Mouse (Mus musculus): Measurements from ENCODE around the gene Cela1. TPM values are rescaled to one million over a fixed set of nuclear protein-coding genes. Genes with fewer than 3 reads are reported as not detected.

Cela1 gene
- polyA plus RNA-seq, 1 experiment, result 2.4 TPM

- no peaks in the 10 kb centered on the region for H3K9me3 ChIP-seq (replicated peaks; ENCODE audit: control insufficient read depth, insufficient read depth, low read length, poor library complexity, severe bottlenecking)
- no peak overlapping the region for H3K4me3 ChIP-seq (ENCODE audit: low read depth, low read length)
- TF ChIP-seq EP300 (IDR thresholded peaks at IDR 0.05; ENCODE audit: insufficient read depth, low read depth, low read length), result no peak
- no peak for TF ChIP-seq CTCF (IDR thresholded peaks at IDR 0.05; ENCODE audit: low read depth, low read length)
- TF ChIP-seq POLR2A (IDR thresholded peaks at IDR 0.05; ENCODE audit: insufficient read depth, low read length), result no peak
- H3K27ac ChIP-seq (ENCODE audit: insufficient read depth, low read length), result no peak overlapping the region
- peaks cover 1% of the 10 kb centered on the region for H3K4me1 ChIP-seq (ENCODE audit: control insufficient read depth, insufficient read depth, low read length)
- H3K36me3 ChIP-seq (ENCODE audit: control insufficient read depth, insufficient read depth, low read length, poor library complexity, severe bottlenecking), result no peaks in the 10 kb centered on the region
- H3K9ac ChIP-seq (ENCODE audit: low read depth, poor library complexity, severe bottlenecking), result no peak overlapping the region
- no peaks in the 10 kb centered on the region for H3K27me3 ChIP-seq (ENCODE audit: control insufficient read depth, insufficient read depth, low read length, poor library complexity, severe bottlenecking)
These were observed 17.7 kb downstream of the Cela1 start for GRCm38 (mm10) chr15:100670004-100670403.

GRCm38 (mm10) chr15:100669337-100669736, 18.4 kb downstream of the Cela1 start, which contains the start of gene Bin2:
Gene Bin2 (minus strand): TSS chr15:100669553.
- no peak for TF ChIP-seq CTCF (IDR thresholded peaks at IDR 0.05; ENCODE audit: low read depth, low read length)
- TF ChIP-seq EP300 (IDR thresholded peaks at IDR 0.05; ENCODE audit: insufficient read depth, low read depth, low read length), result 0 out of 2 replicates have a peak, but pooled peaks have one; percentile 4
- TF ChIP-seq POLR2A (IDR thresholded peaks at IDR 0.05; ENCODE audit: insufficient read depth, low read length), result peak; percentile 55
- Histone ChIP-seq H3K4me1 (ENCODE audit: control insufficient read depth, insufficient read depth, low read length) (peaks cover 1% of the 10 kb centered on the region), H3K27me3 (ENCODE audit: control insufficient read depth, insufficient read depth, low read length, poor library complexity, severe bottlenecking) (no peaks in the 10 kb centered on the region), H3K4me3 (ENCODE audit: low read depth, low read length) (peak within 1 kb of the TSS; percentile 80), H3K9me3 (replicated peaks; ENCODE audit: control insufficient read depth, insufficient read depth, low read length, poor library complexity, severe bottlenecking) (no peaks in the 10 kb centered on the region), H3K27ac (ENCODE audit: insufficient read depth, low read length) (no peak within 1 kb of the TSS), H3K9ac (ENCODE audit: low read depth, poor library complexity, severe bottlenecking) (peak within 1 kb of the TSS; percentile 38), H3K36me3 (ENCODE audit: control insufficient read depth, insufficient read depth, low read length, poor library complexity, severe bottlenecking) (no peaks in the 10 kb centered on the region)

GRCm38 (mm10) chr15:100667871-100668545, 19.7 kb downstream of the Cela1 start:
- no peak for TF ChIP-seq POLR2A (IDR thresholded peaks at IDR 0.05; ENCODE audit: insufficient read depth, low read length)
- no peak for TF ChIP-seq EP300 (IDR thresholded peaks at IDR 0.05; ENCODE audit: insufficient read depth, low read depth, low read length)
- no peak for TF ChIP-seq CTCF (IDR thresholded peaks at IDR 0.05; ENCODE audit: low read depth, low read length)
- no peaks in the 10 kb centered on the region for H3K27me3 ChIP-seq (ENCODE audit: control insufficient read depth, insufficient read depth, low read length, poor library complexity, severe bottlenecking)

DNA sequence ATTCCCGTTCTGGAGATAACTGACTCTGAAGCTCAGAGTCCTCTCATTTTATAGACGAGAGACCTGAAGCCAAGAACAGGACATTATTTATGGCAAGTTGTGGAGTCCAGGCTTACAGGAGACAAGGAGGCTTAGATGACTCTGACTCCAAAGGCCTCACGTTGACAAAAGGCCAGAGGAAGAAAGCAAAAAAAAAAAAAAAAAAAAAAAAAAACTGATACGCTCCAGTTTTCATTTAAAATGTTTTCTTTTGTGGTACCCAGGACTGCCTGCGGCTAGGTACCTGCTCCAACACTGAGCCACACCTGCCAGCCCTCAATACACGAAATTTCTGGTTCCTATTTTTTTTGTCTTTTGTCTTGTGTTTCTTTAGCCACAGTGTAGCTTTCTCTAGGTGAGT, 20.3 kb downstream of the Cela1 start:
- Histone ChIP-seq H3K36me3 (ENCODE audit: control insufficient read depth, insufficient read depth, low read length, poor library complexity, severe bottlenecking) (no peaks in the 10 kb centered on the region), H3K27ac (ENCODE audit: insufficient read depth, low read length) (no peak overlapping the region), H3K27me3 (ENCODE audit: control insufficient read depth, insufficient read depth, low read length, poor library complexity, severe bottlenecking) (no peaks in the 10 kb centered on the region), H3K9ac (ENCODE audit: low read depth, poor library complexity, severe bottlenecking) (no peak overlapping the region), H3K9me3 (replicated peaks; ENCODE audit: control insufficient read depth, insufficient read depth, low read length, poor library complexity, severe bottlenecking) (no peaks in the 10 kb centered on the region), H3K4me1 (ENCODE audit: control insufficient read depth, insufficient read depth, low read length) (peaks cover 1% of the 10 kb centered on the region), H3K4me3 (ENCODE audit: low read depth, low read length) (no peak overlapping the region)
- TF ChIP-seq CTCF (IDR thresholded peaks at IDR 0.05; ENCODE audit: low read depth, low read length) (no peak), POLR2A (IDR thresholded peaks at IDR 0.05; ENCODE audit: insufficient read depth, low read length) (no peak), EP300 (IDR thresholded peaks at IDR 0.05; ENCODE audit: insufficient read depth, low read depth, low read length) (no peak)

More at GRCm38 (mm10) chr15:100667871-100668545, 19.7 kb downstream of the Cela1 start:
- H3K9ac ChIP-seq (ENCODE audit: low read depth, poor library complexity, severe bottlenecking), result no peak overlapping the region
- no peaks in the 10 kb centered on the region for H3K36me3 ChIP-seq (ENCODE audit: control insufficient read depth, insufficient read depth, low read length, poor library complexity, severe bottlenecking)
- H3K9me3 ChIP-seq (replicated peaks; ENCODE audit: control insufficient read depth, insufficient read depth, low read length, poor library complexity, severe bottlenecking), result no peaks in the 10 kb centered on the region
- H3K4me3 ChIP-seq (ENCODE audit: low read depth, low read length), result no peak overlapping the region
- H3K27ac ChIP-seq (ENCODE audit: insufficient read depth, low read length), result no peak overlapping the region
- peaks cover 1% of the 10 kb centered on the region for H3K4me1 ChIP-seq (ENCODE audit: control insufficient read depth, insufficient read depth, low read length)

DNA sequence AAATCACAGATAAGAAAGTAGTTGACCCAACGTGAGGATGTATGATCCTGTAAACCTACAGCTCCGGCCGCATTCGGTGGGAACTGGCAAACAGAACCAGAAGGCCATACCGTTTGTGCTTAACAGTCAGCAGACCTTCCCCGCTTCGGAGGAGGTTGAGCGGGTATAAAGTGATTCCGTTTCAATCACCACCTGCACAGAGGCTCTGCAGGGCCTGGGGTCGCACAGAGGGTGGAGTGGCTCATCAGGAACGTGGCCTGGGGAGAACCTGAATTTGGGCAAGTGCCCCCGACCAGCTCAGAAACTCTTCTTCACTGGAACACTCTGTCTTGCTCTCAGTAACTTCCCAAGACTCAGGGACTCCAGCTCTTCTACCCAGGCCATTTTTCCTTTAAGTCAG, 20.9 kb downstream of the Cela1 start:
- TF ChIP-seq POLR2A (IDR thresholded peaks at IDR 0.05; ENCODE audit: insufficient read depth, low read length), result no peak
- no peak for TF ChIP-seq EP300 (IDR thresholded peaks at IDR 0.05; ENCODE audit: insufficient read depth, low read depth, low read length)
- TF ChIP-seq CTCF (IDR thresholded peaks at IDR 0.05; ENCODE audit: low read depth, low read length), result no peak
- Histone ChIP-seq H3K4me3 (ENCODE audit: low read depth, low read length) (no peak overlapping the region), H3K9me3 (replicated peaks; ENCODE audit: control insufficient read depth, insufficient read depth, low read length, poor library complexity, severe bottlenecking) (no peaks in the 10 kb centered on the region), H3K27me3 (ENCODE audit: control insufficient read depth, insufficient read depth, low read length, poor library complexity, severe bottlenecking) (no peaks in the 10 kb centered on the region), H3K27ac (ENCODE audit: insufficient read depth, low read length) (no peak overlapping the region), H3K9ac (ENCODE audit: low read depth, poor library complexity, severe bottlenecking) (no peak overlapping the region), H3K4me1 (ENCODE audit: control insufficient read depth, insufficient read depth, low read length) (peaks cover 1% of the 10 kb centered on the region), H3K36me3 (ENCODE audit: control insufficient read depth, insufficient read depth, low read length, poor library complexity, severe bottlenecking) (no peaks in the 10 kb centered on the region)

GRCm38 (mm10) chr15:100666219-100666696, 21.5 kb downstream of the Cela1 start:
- Histone ChIP-seq H3K36me3 (ENCODE audit: control insufficient read depth, insufficient read depth, low read length, poor library complexity, severe bottlenecking) (no peaks in the 10 kb centered on the region), H3K9me3 (replicated peaks; ENCODE audit: control insufficient read depth, insufficient read depth, low read length, poor library complexity, severe bottlenecking) (no peaks in the 10 kb centered on the region), H3K27me3 (ENCODE audit: control insufficient read depth, insufficient read depth, low read length, poor library complexity, severe bottlenecking) (no peaks in the 10 kb centered on the region), H3K9ac (ENCODE audit: low read depth, poor library complexity, severe bottlenecking) (no peak overlapping the region), H3K4me3 (ENCODE audit: low read depth, low read length) (no peak overlapping the region), H3K27ac (ENCODE audit: insufficient read depth, low read length) (no peak overlapping the region), H3K4me1 (ENCODE audit: control insufficient read depth, insufficient read depth, low read length) (peaks cover 1% of the 10 kb centered on the region)
- TF ChIP-seq CTCF (IDR thresholded peaks at IDR 0.05; ENCODE audit: low read depth, low read length) (no peak), POLR2A (IDR thresholded peaks at IDR 0.05; ENCODE audit: insufficient read depth, low read length) (no peak), EP300 (IDR thresholded peaks at IDR 0.05; ENCODE audit: insufficient read depth, low read depth, low read length) (no peak)

Data from ES-Bruce4 (cell line).